Mouse (Mus musculus) hindbrain, postnatal 0 days (tissue): ENCODE results near the gene Nsg2. TPM values are rescaled to one million over a fixed set of nuclear protein-coding genes. Genes with fewer than 3 reads are reported as not detected.
A peak's percentile ranks its signal among the peaks of the same experiment; 100 is the strongest.

ENCODE experiments used
- ATAC-seq: fragments of 200-750 bp; cut with Nextera tagmentation; 2 replicates; pipeline ENCODE4 v1.8.0; 2017; ENCODE audit warnings: mild to moderate bottlenecking, moderate TSS enrichment, moderate library complexity
- DNase-seq: peaks from one replicate; pipeline ENCODE4 v3.0.0-alpha.2; 2015; ENCODE audit warnings: low spot score
- H3K27ac ChIP-seq: fragments of 300-500 bp; sonication (generic); 2 replicates; pipeline ENCODE4 v1.5.1; 2014; ENCODE audit warnings: mild to moderate bottlenecking
- H3K27me3 ChIP-seq: fragments of 300-500 bp; sonication (generic); 2 replicates; pipeline ENCODE4 v1.6.1; 2014; ENCODE audit warnings: low read length, mixed read lengths; ENCODE audit not compliant: insufficient read depth
- H3K36me3 ChIP-seq: fragments of 300-500 bp; sonication (generic); 2 replicates; pipeline ENCODE4 v1.6.1; 2014; ENCODE audit warnings: low read length, mixed read lengths; ENCODE audit not compliant: insufficient read depth
- H3K4me1 ChIP-seq: fragments of 300-500 bp; sonication (generic); 2 replicates; pipeline ENCODE4 v1.6.1; 2014; ENCODE audit warnings: antibody characterized with exemption, low read length, mixed read lengths; ENCODE audit not compliant: insufficient read depth
- H3K4me2 ChIP-seq: fragments of 300-500 bp; sonication (generic); 2 replicates; pipeline ENCODE4 v1.6.1; 2014; ENCODE audit warnings: low read depth, mild to moderate bottlenecking, low read length, moderate library complexity, mixed read lengths
- H3K4me3 ChIP-seq: fragments of 300-500 bp; sonication (generic); 2 replicates; pipeline ENCODE4 v1.5.1; 2014; ENCODE audit warnings: low read length
- H3K9ac ChIP-seq: fragments of 300-500 bp; sonication (generic); replicated peaks from 2 replicates; pipeline ENCODE4 v1.6.1; 2014; ENCODE audit warnings: mild to moderate bottlenecking, low read length, moderate library complexity, mixed read lengths
- H3K9me3 ChIP-seq: fragments of 300-500 bp; sonication (generic); 2 replicates; pipeline ENCODE4 v1.6.1; 2016; ENCODE audit warnings: low read length, mixed read lengths
- CTCF ChIP-seq: IDR thresholded peaks from 2 replicates; pipeline ENCODE4 v1.5.1; 2016; ENCODE audit warnings: antibody characterized with exemption, control low read depth, low read depth
- WGBS: fragments of 180-500 bp; shearing (Covaris S2); extraction: QIAGEN DNeasy Blood & Tissue Kit; methylation state at CpG from one replicate; pipeline ENCODE4 v1.1.7; 2014; 5-methylcytosine and 5-hydroxymethylcytosine counted together
- polyA plus RNA-seq: library from polyadenylated mRNA; unstranded; fragments of >200 nt; fragmentation: Nextera tagmentation; extraction: Ambion mirVana; gene quantifications from 2 replicates; pipeline ENCODE4 v1.2.1, GENCODE M21; 2015
- total RNA-seq: library from RNA; depleted of rRNA; stranded (reverse); fragments of >200 nt; gene quantifications from 2 replicates; pipeline ENCODE4 v1.2.3, GENCODE M21; 2014; rRNA removed

The Nsg2 gene
- total and polyA plus RNA-seq, 2 experiments from 2014 or later, result 433 to 646 TPM

- 64% methylated on average over 9 of the region's 9 CpGs for WGBS
- no peaks in the 10 kb centered on the region for H3K9me3 ChIP-seq
- TF ChIP-seq CTCF, result peak; percentile 19; the same call in 1 of the 2 replicates
- H3K9ac ChIP-seq, result no peak overlapping the region
- H3K4me2 ChIP-seq, result no peak overlapping the region
- H3K27ac ChIP-seq, result no peak overlapping the region
- no peaks in the 10 kb centered on the region for H3K27me3 ChIP-seq
- no peak for ATAC-seq
- H3K4me3 ChIP-seq, result no peak overlapping the region
- H3K36me3 ChIP-seq, result no peaks in the 10 kb centered on the region
- DNase-seq, result no peak
- H3K4me1 ChIP-seq, result 0 out of 2 replicates have a peak, but pooled peaks cover 6% of the 10 kb centered on the region
Measured at GRCm38 (mm10) chr11:32104406-32105116, 104.3 kb downstream of the Nsg2 start.

DNA sequence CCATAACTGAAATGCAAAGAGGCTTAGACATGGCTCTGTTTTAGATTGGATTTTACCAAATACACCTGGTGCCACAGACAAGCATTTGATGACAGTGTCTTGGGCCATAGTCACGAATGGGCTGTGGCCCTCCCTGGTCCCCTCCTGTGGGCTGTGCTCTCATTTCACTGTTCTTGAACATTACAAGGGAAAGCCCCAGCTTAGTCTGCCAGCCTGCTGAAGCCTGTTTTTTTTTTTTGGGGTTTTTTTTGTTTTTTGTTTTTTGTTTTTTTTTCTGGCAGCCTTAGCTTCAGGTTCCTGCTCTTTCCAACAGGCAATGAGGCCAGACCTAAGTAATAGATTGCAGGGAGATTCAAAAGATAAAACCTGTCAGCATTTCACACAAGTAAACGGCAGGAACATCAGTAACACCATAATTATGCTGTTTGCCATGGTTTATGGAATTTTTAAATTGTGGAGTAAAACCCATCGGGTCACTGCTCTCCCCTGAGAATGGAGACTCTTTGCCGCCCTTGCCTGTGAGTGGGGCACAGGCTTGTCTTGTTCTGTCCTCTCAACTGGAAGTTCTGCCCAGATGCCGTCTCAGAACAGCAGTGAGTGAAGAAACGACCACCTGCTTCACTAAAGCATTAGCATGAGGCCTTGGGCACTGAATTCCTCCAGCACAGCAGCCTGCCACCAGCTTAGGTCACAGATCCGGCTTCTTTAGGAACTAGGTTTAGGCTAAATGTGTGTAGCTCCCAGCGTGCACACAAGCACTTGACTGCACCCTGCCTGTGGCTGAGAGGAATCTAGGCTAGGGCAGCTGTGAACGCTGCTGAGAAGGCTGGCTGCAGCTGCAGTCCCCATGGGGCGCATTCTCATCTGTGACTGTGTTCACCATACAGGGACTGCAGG lies 105.7 kb downstream of the Nsg2 start:
- no peak overlapping the region for H3K9ac ChIP-seq
- WGBS, result 23% methylated on average over 10 of the region's 10 CpGs
- no peaks in the 10 kb centered on the region for H3K9me3 ChIP-seq
- no peaks in the 10 kb centered on the region for H3K27me3 ChIP-seq
- H3K27ac ChIP-seq, result peak overlapping the region; percentile 41
- TF ChIP-seq CTCF, result peak; percentile 70
- H3K4me3 ChIP-seq, result no peak overlapping the region
- DNase-seq (peak; percentile 61), ATAC-seq (peak; percentile 70)
- 0 out of 2 replicates have a peak, but pooled peaks cover 6% of the 10 kb centered on the region for H3K4me1 ChIP-seq
- no peak overlapping the region for H3K4me2 ChIP-seq
- H3K36me3 ChIP-seq, result no peaks in the 10 kb centered on the region

GRCm38 (mm10) chr11:32106647-32106985 lies 106.4 kb downstream of the Nsg2 start:
- no peaks in the 10 kb centered on the region for H3K9me3 ChIP-seq
- H3K9ac ChIP-seq, result no peak overlapping the region
- no peaks in the 10 kb centered on the region for H3K36me3 ChIP-seq
- no peak overlapping the region for H3K4me3 ChIP-seq
- no peak for TF ChIP-seq CTCF
- WGBS, result 90% methylated on average over 4 of the region's 4 CpGs
- no peaks in the 10 kb centered on the region for H3K27me3 ChIP-seq
- ATAC-seq (no peak), DNase-seq (no peak)
- H3K4me1 ChIP-seq, result 0 out of 2 replicates have a peak, but pooled peaks cover 6% of the 10 kb centered on the region
- peak overlapping the region; percentile 41; the same call in 1 of the 2 replicates for H3K27ac ChIP-seq
- no peak overlapping the region for H3K4me2 ChIP-seq

DNA sequence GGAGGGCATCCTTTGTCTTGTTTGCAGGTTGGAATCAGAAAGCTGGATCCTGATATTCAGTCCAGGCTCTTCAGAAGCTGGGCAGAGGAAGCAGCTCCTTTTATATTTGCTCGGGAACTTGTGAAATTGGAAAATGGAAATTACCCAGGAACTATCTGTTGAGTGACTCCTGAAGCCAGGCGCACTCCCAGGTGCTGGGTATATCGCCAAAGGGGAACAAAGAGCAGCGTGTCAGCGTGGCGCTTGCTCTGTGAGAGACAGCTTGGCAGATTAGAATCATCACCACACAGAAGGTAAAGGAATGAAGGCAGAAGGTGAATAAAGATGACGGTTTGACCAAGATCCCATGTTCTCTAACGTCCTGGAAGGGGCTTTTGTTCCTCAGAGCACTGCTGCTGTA lies 108.2 kb downstream of the Nsg2 start:
- DNase-seq, result no peak
- no peak for ATAC-seq
- Histone ChIP-seq H3K9ac (no peak overlapping the region), H3K27me3 (no peaks in the 10 kb centered on the region), H3K27ac (peak overlapping the region; percentile 23; the same call in 1 of the 2 replicates), H3K4me2 (no peak overlapping the region), H3K36me3 (no peaks in the 10 kb centered on the region), H3K9me3 (no peaks in the 10 kb centered on the region), H3K4me3 (no peak overlapping the region), H3K4me1 (peaks cover 5% of the 10 kb centered on the region)
- 26% methylated on average over 8 of the region's 8 CpGs for whole genome bisulfite sequencing
- TF ChIP-seq CTCF, result no peak

Other genes with a start within 250 kb of the Nsg2 start
- 75.7 and 75.8 TPM in 2 replicates for gene Cpeb4, start 128.3 kb upstream of the Nsg2 start, total RNA-seq
- 15.3 and 15.8 TPM in 2 replicates for gene Cpeb4, start 128.3 kb upstream of the Nsg2 start, polyA plus RNA-seq
- 0.42 and 1.4 TPM in 2 replicates for gene 4930524B15Rik, start 34.9 kb upstream of the Nsg2 start, total RNA-seq
- gene 4930524B15Rik, start 34.9 kb upstream of the Nsg2 start, polyA plus RNA-seq, result 0.34 and 0.50 TPM in 2 replicates
- not detected in 2 replicates for gene Il9r, start 199.8 kb downstream of the Nsg2 start, total RNA-seq
- not detected in 2 replicates for gene Il9r, start 199.8 kb downstream of the Nsg2 start, polyA plus RNA-seq
- gene Snrnp25, start 205.0 kb downstream of the Nsg2 start, total RNA-seq, result 18.1 and 21.7 TPM in 2 replicates
- 52.6 and 61.3 TPM in 2 replicates for gene Snrnp25, start 205.0 kb downstream of the Nsg2 start, polyA plus RNA-seq
- gene Rhbdf1, start 221.8 kb downstream of the Nsg2 start, total RNA-seq, result 65.4 and 97.4 TPM in 2 replicates
- gene Rhbdf1, start 221.8 kb downstream of the Nsg2 start, polyA plus RNA-seq, result 22.8 and 22.9 TPM in 2 replicates
- gene Mpg, start 226.0 kb downstream of the Nsg2 start, total RNA-seq, result 24.5 and 30.0 TPM in 2 replicates
- 27.7 TPM in 2 replicates for gene Mpg, start 226.0 kb downstream of the Nsg2 start, polyA plus RNA-seq